9 mouse cellular contexts compared by ENCODE assay signal in genomic region chr11:101657528-101657885, GRCm38 (mm10). TPM values are rescaled to one million over a fixed set of nuclear protein-coding genes. Genes with fewer than 3 reads are reported as not detected.
DNase-seq lines count a peak whose midpoint lies in the region; ATAC-seq lines count a peak whose summit lies in the region.
"Had no signal": no experiment of that assay in that cellular context is flagged by ENCODE, and none has a peak within 500 bp of the region (broad histone marks: within the 10 kb centered on the region; RNA-seq: fewer than 3 reads in every experiment).

No protein-coding gene starts in this region.

- H3K27me3 ChIP-seq in heart, embryonic 11.5 days (ENCODE audit: control insufficient read depth, insufficient read depth, low read length): no peaks in the 10 kb centered on the region
- H3K27me3 ChIP-seq in heart, embryonic 15.5 days: 0 out of 2 replicates have a peak, but pooled peaks cover 7% of the 10 kb centered on the region

- H3K27ac ChIP-seq in heart, embryonic 11.5 days (ENCODE audit: low read depth, low read length): peak overlapping the region; percentile 96
- peak overlapping the region; percentile 67 for H3K27ac ChIP-seq in brown adipose tissue, adult 24 weeks (replicated peaks; ENCODE audit: low read depth, low read length)
- peak overlapping the region; percentile 92 for H3K27ac ChIP-seq in heart, embryonic 15.5 days

- no peaks in the 10 kb centered on the region for H3K36me3 ChIP-seq in heart, embryonic 11.5 days (ENCODE audit: control insufficient read depth, insufficient read depth, low read length)
- no peaks in the 10 kb centered on the region for H3K36me3 ChIP-seq in heart, embryonic 15.5 days

- intact Hi-C loops in heart, postnatal 36 days (cut with DNase I): loop anchor here (2.0 kb wide), 1 partner anchor 31 kb away; the partner anchor contains the start of gene Rdm1

- peak overlapping the region; percentile 34 for H3K4me3 ChIP-seq in heart, embryonic 11.5 days (ENCODE audit: low read depth, low read length)
- peak overlapping the region; percentile 61 for H3K4me3 ChIP-seq in brown adipose tissue, adult 24 weeks (ENCODE audit: insufficient read depth, low read depth, low read length)
- peak overlapping the region; percentile 34 for H3K4me3 ChIP-seq in heart, embryonic 15.5 days

- WGBS in heart, embryonic 11.5 days (ENCODE audit: insufficient replicate concordance): 4% methylated on average over 3 of the region's 3 CpGs
- 4% methylated on average over 3 of the region's 3 CpGs for WGBS in heart, embryonic 15.5 days

- peak overlapping the region; percentile 59 for H3K4me2 ChIP-seq in heart, embryonic 11.5 days
- H3K4me2 ChIP-seq in heart, embryonic 15.5 days: peak overlapping the region; percentile 56

- H3K9ac ChIP-seq in heart, embryonic 11.5 days (ENCODE audit: low read depth, low read length): peak overlapping the region; percentile 84
- H3K9ac ChIP-seq in heart, embryonic 15.5 days: peak overlapping the region; percentile 55; the same call in 1 of the 2 replicates

- ATAC-seq in heart, embryonic 11.5 days (replicated peaks; ENCODE audit: insufficient number of reproducible peaks, low FRiP score, low TSS enrichment): peak; percentile 16; the same call in 1 of the 2 replicates
- ATAC-seq in heart, embryonic 15.5 days (replicated peaks; ENCODE audit: insufficient number of reproducible peaks, insufficient read depth, low FRiP score, low read depth): peak; percentile 41

- H3K4me1 ChIP-seq in heart, embryonic 11.5 days (ENCODE audit: control insufficient read depth, insufficient read depth, low read length): peaks cover 4% of the 10 kb centered on the region; the same call in 1 of the 2 replicates
- no peaks in the 10 kb centered on the region for H3K4me1 ChIP-seq in brown adipose tissue, adult 24 weeks (ENCODE audit: control insufficient read depth, insufficient read depth, insufficient read length, low read length)
- H3K4me1 ChIP-seq in heart, embryonic 15.5 days (replicated peaks): peaks cover 3% of the 10 kb centered on the region

- H3K9me3 ChIP-seq in heart, embryonic 11.5 days (replicated peaks; ENCODE audit: control insufficient read depth, low read length): no peaks in the 10 kb centered on the region
- H3K9me3 ChIP-seq in heart, embryonic 15.5 days (replicated peaks): no peaks in the 10 kb centered on the region

- no peak for DNase-seq in heart, postnatal 36 days
- DNase-seq in lung, postnatal 10 days: peak; percentile 48
- no peak for DNase-seq in adrenal gland, adult 8-10 months
- no peak for DNase-seq in frontal cortex, postnatal 14 days (ENCODE audit: low spot score in 2 of 2)
- DNase-seq in left cerebral cortex, adult 8-10 months (ENCODE audit: low spot score in 2 of 2): no peak

RNA-seq across cellular contexts. Expression of gene Arl4d, which starts 7.8 kb away (rescaled TPM):
- polyA plus RNA-seq in heart, embryonic 11.5 days (2014; fragmentation: Nextera tagmentation; extraction: Ambion mirVana): 9.4 and 10.5 TPM in 2 replicates
- 10 to 100 TPM; 23.4 to 23.5 TPM for total RNA-seq in heart, postnatal 36 days (2021)
- 3.5 and 3.8 TPM in 2 replicates for polyA plus RNA-seq in brown adipose tissue, adult 24 weeks (2012; ENCODE audit: insufficient read depth, insufficient read length, missing spikeins)
- 6.1 and 7.2 TPM in 2 replicates for polyA plus RNA-seq in heart, embryonic 15.5 days (2015; fragmentation: Nextera tagmentation; extraction: Ambion mirVana)
- total RNA-seq in adrenal gland, adult 8-10 months (2022): 10 to 100 TPM; 12.5 to 22.1 (median 16.4) TPM
- total RNA-seq in left cerebral cortex, adult 8-10 months (2022): 10 to 100 TPM; 25.0 to 36.9 (median 30.7) TPM

RNA-seq across cellular contexts. Expression of gene Rdm1, which starts 30.5 kb away (rescaled TPM):
- polyA plus RNA-seq in heart, embryonic 11.5 days (2014; fragmentation: Nextera tagmentation; extraction: Ambion mirVana): 27.9 and 28.2 TPM in 2 replicates
- 10 to 100 TPM; 41.6 to 47.3 TPM for total RNA-seq in heart, postnatal 36 days (2021)
- 27.0 and 33.3 TPM in 2 replicates for polyA plus RNA-seq in brown adipose tissue, adult 24 weeks (2012; ENCODE audit: insufficient read depth, insufficient read length, missing spikeins)
- 45.6 and 46.4 TPM in 2 replicates for polyA plus RNA-seq in heart, embryonic 15.5 days (2015; fragmentation: Nextera tagmentation; extraction: Ambion mirVana)
- total RNA-seq in adrenal gland, adult 8-10 months (2022): 10 to 100 TPM; 30.5 to 45.6 (median 33.6) TPM
- 10 to 100 TPM in 2 of 4 experiments, 1 to 10 TPM in 2; 7.8 to 11.5 (median 9.5) TPM for total RNA-seq in left cerebral cortex, adult 8-10 months (2022)

RNA-seq across cellular contexts. Expression of gene Gm11634, which starts 58.5 kb away (rescaled TPM):
- not detected in 2 replicates for polyA plus RNA-seq in heart, embryonic 11.5 days (2014; fragmentation: Nextera tagmentation; extraction: Ambion mirVana)
- total RNA-seq in heart, postnatal 36 days (2021): not detected
- not detected in 2 replicates for polyA plus RNA-seq in brown adipose tissue, adult 24 weeks (2012; ENCODE audit: insufficient read depth, insufficient read length, missing spikeins)
- not detected in 2 replicates for polyA plus RNA-seq in heart, embryonic 15.5 days (2015; fragmentation: Nextera tagmentation; extraction: Ambion mirVana)
- not detected for total RNA-seq in adrenal gland, adult 8-10 months (2022)
- not detected for total RNA-seq in left cerebral cortex, adult 8-10 months (2022)
- polyA plus RNA-seq: Patski had no signal
